Mouse (Mus musculus) midbrain, postnatal 0 days (tissue): Measurements from ENCODE around the gene Robo1. TPM values are rescaled to one million over a fixed set of nuclear protein-coding genes. Genes with fewer than 3 reads are reported as not detected.

ENCODE experiments used
- ATAC-seq: fragments of 200-750 bp; cut with Nextera tagmentation; 2 replicates; pipeline ENCODE4 v1.8.0; 2017; ENCODE audit warnings: moderate number of reproducible peaks, mild to moderate bottlenecking, moderate TSS enrichment, moderate library complexity; ENCODE audit not compliant: low FRiP score
- DNase-seq: peaks from one replicate; pipeline ENCODE4 v3.0.0-alpha.2; 2015; ENCODE audit warnings: low spot score
- H3K27ac ChIP-seq: fragments of 300-500 bp; sonication (generic); 2 replicates; pipeline ENCODE4 v1.5.1; 2014; ENCODE audit warnings: low read depth, mild to moderate bottlenecking, low read length, mixed read lengths
- H3K27me3 ChIP-seq: fragments of 300-500 bp; sonication (generic); 2 replicates; pipeline ENCODE4 v1.6.1; 2014; ENCODE audit warnings: low read length, control low read depth, mixed read lengths; ENCODE audit not compliant: insufficient read depth
- H3K36me3 ChIP-seq: fragments of 300-500 bp; sonication (generic); 2 replicates; pipeline ENCODE4 v1.6.1; 2014; ENCODE audit warnings: low read length, control low read depth, mixed read lengths; ENCODE audit not compliant: insufficient read depth
- H3K4me1 ChIP-seq: fragments of 300-500 bp; sonication (generic); 2 replicates; pipeline ENCODE4 v1.6.1; 2014; ENCODE audit warnings: mild to moderate bottlenecking, control low read depth, antibody characterized with exemption, low read length, mixed read lengths; ENCODE audit not compliant: insufficient read depth
- H3K4me2 ChIP-seq: fragments of 300-500 bp; sonication (generic); 2 replicates; pipeline ENCODE4 v1.6.1; 2014; ENCODE audit warnings: low read depth, mild to moderate bottlenecking, low read length, mixed read lengths; ENCODE audit not compliant: poor library complexity, severe bottlenecking
- H3K4me3 ChIP-seq: fragments of 300-500 bp; sonication (generic); 2 replicates; pipeline ENCODE4 v1.5.1; 2014; ENCODE audit warnings: low read depth, mild to moderate bottlenecking, low read length, moderate library complexity
- H3K9ac ChIP-seq: fragments of 300-500 bp; sonication (generic); replicated peaks from 2 replicates; pipeline ENCODE4 v1.6.1; 2014; ENCODE audit warnings: mild to moderate bottlenecking, low read length, moderate library complexity, mixed read lengths; ENCODE audit not compliant: poor library complexity, severe bottlenecking
- H3K9me3 ChIP-seq: fragments of 300-500 bp; sonication (generic); 2 replicates; pipeline ENCODE4 v1.6.1; 2016; ENCODE audit warnings: low read length, control low read depth
- CTCF ChIP-seq: IDR thresholded peaks from 2 replicates; pipeline ENCODE4 v1.5.1; 2016; ENCODE audit warnings: antibody characterized with exemption, mild to moderate bottlenecking
- WGBS: fragments of 180-500 bp; shearing (Covaris S2); extraction: QIAGEN DNeasy Blood & Tissue Kit; methylation state at CpG from one replicate; pipeline ENCODE4 v1.1.7; 2014; 5-methylcytosine and 5-hydroxymethylcytosine counted together
- polyA plus RNA-seq: library from polyadenylated mRNA; unstranded; fragments of >200 nt; fragmentation: Nextera tagmentation; extraction: Ambion mirVana; gene quantifications from 2 replicates; pipeline ENCODE4 v1.2.1, GENCODE M21; 2015
- total RNA-seq: library from RNA; depleted of rRNA; stranded (reverse); fragments of >200 nt; gene quantifications from 2 replicates; pipeline ENCODE4 v1.2.3, GENCODE M21; 2014

Robo1 gene
- total and polyA plus RNA-seq, 2 experiments from 2014 or later, result 31.4 to 96.1 TPM

GRCm38 (mm10) chr16:73004601-73005000 is 696.5 kb downstream of the Robo1 start:
- DNase-seq (no peak), ATAC-seq (no peak)
- H3K9ac ChIP-seq, result no peak overlapping the region
- no peak overlapping the region for H3K4me2 ChIP-seq
- no peak for TF ChIP-seq CTCF
- H3K36me3 ChIP-seq, result 0 out of 2 replicates have a peak, but pooled peaks cover 2% of the 10 kb centered on the region
- no peaks in the 10 kb centered on the region for H3K4me1 ChIP-seq
- H3K27ac ChIP-seq, result no peak overlapping the region
- 94% methylated on average over 11 of the region's 11 CpGs for WGBS
- H3K4me3 ChIP-seq, result no peak overlapping the region
- H3K9me3 ChIP-seq, result no peaks in the 10 kb centered on the region
- H3K27me3 ChIP-seq, result no peaks in the 10 kb centered on the region

GRCm38 (mm10) chr16:73005831-73006230 is 697.7 kb downstream of the Robo1 start:
- no peak overlapping the region for H3K9ac ChIP-seq
- TF ChIP-seq CTCF, result no peak
- DNase-seq (no peak), ATAC-seq (no peak)
- H3K4me2 ChIP-seq, result no peak overlapping the region
- WGBS, result 65% methylated on average over 4 of the region's 4 CpGs
- no peak overlapping the region for H3K4me3 ChIP-seq
- no peaks in the 10 kb centered on the region for H3K4me1 ChIP-seq
- H3K9me3 ChIP-seq, result no peaks in the 10 kb centered on the region
- H3K27me3 ChIP-seq, result no peaks in the 10 kb centered on the region
- 0 out of 2 replicates have a peak, but pooled peaks cover 2% of the 10 kb centered on the region for H3K36me3 ChIP-seq
- H3K27ac ChIP-seq, result no peak overlapping the region

- Histone ChIP-seq H3K27ac (no peak overlapping the region), H3K9me3 (no peaks in the 10 kb centered on the region), H3K4me3 (no peak overlapping the region), H3K9ac (no peak overlapping the region), H3K4me2 (no peak overlapping the region), H3K27me3 (no peaks in the 10 kb centered on the region), H3K36me3 (no peaks in the 10 kb centered on the region), H3K4me1 (no peaks in the 10 kb centered on the region)
- no peak for TF ChIP-seq CTCF
- WGBS, result 54% methylated on average over 8 of the region's 8 CpGs
- ATAC-seq (no peak), DNase-seq (no peak)
These were observed 699.3 kb downstream of the Robo1 start for GRCm38 (mm10) chr16:73007434-73007833.

GRCm38 (mm10) chr16:73011313-73011712 is 703.2 kb downstream of the Robo1 start:
- no peak overlapping the region for H3K27ac ChIP-seq
- no peaks in the 10 kb centered on the region; the same call in 1 of the 2 replicates for H3K36me3 ChIP-seq
- 76% methylated on average over 7 of the region's 7 CpGs for WGBS
- DNase-seq, result no peak
- H3K9ac ChIP-seq, result no peak overlapping the region
- no peaks in the 10 kb centered on the region for H3K9me3 ChIP-seq
- no peak overlapping the region for H3K4me3 ChIP-seq
- TF ChIP-seq CTCF, result no peak
- no peak for ATAC-seq
- H3K4me1 ChIP-seq, result no peaks in the 10 kb centered on the region
- H3K27me3 ChIP-seq, result no peaks in the 10 kb centered on the region
- no peak overlapping the region for H3K4me2 ChIP-seq

GRCm38 (mm10) chr16:73012926-73013325 is 704.8 kb downstream of the Robo1 start:
- Histone ChIP-seq H3K9ac (no peak overlapping the region), H3K4me3 (no peak overlapping the region), H3K36me3 (no peaks in the 10 kb centered on the region; the same call in 1 of the 2 replicates), H3K9me3 (no peaks in the 10 kb centered on the region), H3K27ac (no peak overlapping the region), H3K4me2 (no peak overlapping the region), H3K27me3 (no peaks in the 10 kb centered on the region), H3K4me1 (no peaks in the 10 kb centered on the region)
- DNase-seq, result no peak
- no peak for ATAC-seq
- TF ChIP-seq CTCF, result no peak
- WGBS, result 94% methylated on average over 11 of the region's 11 CpGs

DNA sequence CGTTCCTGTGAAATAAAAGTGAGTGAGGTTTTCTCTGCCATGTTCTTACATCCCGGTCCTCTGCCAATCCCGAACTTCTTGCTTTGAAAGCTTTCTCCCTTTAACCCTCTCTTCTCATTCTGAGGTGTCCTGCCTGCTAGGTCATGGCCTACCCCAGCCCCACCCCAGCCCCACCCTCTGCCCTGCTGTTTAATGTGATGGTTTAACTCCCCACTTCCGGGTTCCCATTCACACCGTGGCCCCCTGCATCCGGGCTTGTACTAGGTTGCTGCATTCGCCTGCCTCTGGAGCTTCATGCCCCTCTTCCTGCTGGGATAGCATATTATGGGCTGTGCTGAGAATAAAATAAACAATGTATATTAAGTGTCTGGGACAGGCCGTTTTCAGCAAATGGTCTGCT is 706.4 kb downstream of the Robo1 start:
- H3K4me1 ChIP-seq, result no peaks in the 10 kb centered on the region
- H3K9me3 ChIP-seq, result no peaks in the 10 kb centered on the region
- no peak for DNase-seq
- H3K27ac ChIP-seq, result no peak overlapping the region
- H3K4me2 ChIP-seq, result no peak overlapping the region
- H3K9ac ChIP-seq, result no peak overlapping the region
- H3K36me3 ChIP-seq, result no peaks in the 10 kb centered on the region; the same call in 1 of the 2 replicates
- WGBS, result 74% methylated on average over 8 of the region's 8 CpGs
- no peak for TF ChIP-seq CTCF
- no peak for ATAC-seq
- H3K4me3 ChIP-seq, result no peak overlapping the region
- H3K27me3 ChIP-seq, result no peaks in the 10 kb centered on the region
